Mouse (Mus musculus): ENCODE measurements around the gene Rab3gap2. TPM values are rescaled to one million over a fixed set of nuclear protein-coding genes. Genes with fewer than 3 reads are reported as not detected.
A peak's percentile ranks its signal among the peaks of the same experiment; 100 is the strongest.

Gene Rab3gap2
- total RNA-seq, 1 experiment from 2014 or later, result 50.2 TPM

GRCm38 (mm10) chr1:185209641-185210176 is 5.8 kb downstream of the Rab3gap2 start:
- peak; percentile 47 to 53 for ATAC-seq (replicated peaks in 1 of 2; ENCODE audit: insufficient read depth in 1 of 2, low FRiP score in 2 of 2, low TSS enrichment in 1 of 2, low read depth in 1 of 2, poor library complexity in 2 of 2, severe bottlenecking in 2 of 2)

GRCm38 (mm10) chr1:185216360-185216759 is 12.4 kb downstream of the Rab3gap2 start:
- no peak for ATAC-seq (replicated peaks in 1 of 2; ENCODE audit: insufficient read depth in 1 of 2, low FRiP score in 2 of 2, low TSS enrichment in 1 of 2, low read depth in 1 of 2, poor library complexity in 2 of 2, severe bottlenecking in 2 of 2)

- ATAC-seq (replicated peaks in 1 of 2; ENCODE audit: insufficient read depth in 1 of 2, low FRiP score in 2 of 2, low TSS enrichment in 1 of 2, low read depth in 1 of 2, poor library complexity in 2 of 2, severe bottlenecking in 2 of 2), result no peak
Observed at GRCm38 (mm10) chr1:185216762-185217161, 12.8 kb downstream of the Rab3gap2 start.

GRCm38 (mm10) chr1:185217966-185218365 is 14.0 kb downstream of the Rab3gap2 start:
- ATAC-seq (replicated peaks in 1 of 2; ENCODE audit: insufficient read depth in 1 of 2, low FRiP score in 2 of 2, low TSS enrichment in 1 of 2, low read depth in 1 of 2, poor library complexity in 2 of 2, severe bottlenecking in 2 of 2), result no peak

GRCm38 (mm10) chr1:185226889-185227288 is 23.0 kb downstream of the Rab3gap2 start:
- no peak for ATAC-seq (replicated peaks in 1 of 2; ENCODE audit: insufficient read depth in 1 of 2, low FRiP score in 2 of 2, low TSS enrichment in 1 of 2, low read depth in 1 of 2, poor library complexity in 2 of 2, severe bottlenecking in 2 of 2)

- no peak for ATAC-seq (replicated peaks in 1 of 2; ENCODE audit: insufficient read depth in 1 of 2, low FRiP score in 2 of 2, low TSS enrichment in 1 of 2, low read depth in 1 of 2, poor library complexity in 2 of 2, severe bottlenecking in 2 of 2)
Observed at GRCm38 (mm10) chr1:185227766-185228165, 23.8 kb downstream of the Rab3gap2 start.

- ATAC-seq (replicated peaks in 1 of 2; ENCODE audit: insufficient read depth in 1 of 2, low FRiP score in 2 of 2, low TSS enrichment in 1 of 2, low read depth in 1 of 2, poor library complexity in 2 of 2, severe bottlenecking in 2 of 2), result peak; percentile 52 to 69
Observed at GRCm38 (mm10) chr1:185229406-185230201, 25.7 kb downstream of the Rab3gap2 start.

- ATAC-seq (replicated peaks in 1 of 2; ENCODE audit: insufficient read depth in 1 of 2, low FRiP score in 2 of 2, low TSS enrichment in 1 of 2, low read depth in 1 of 2, poor library complexity in 2 of 2, severe bottlenecking in 2 of 2), result no peak
Observed at GRCm38 (mm10) chr1:185235837-185236236, 31.9 kb downstream of the Rab3gap2 start.

GRCm38 (mm10) chr1:185236530-185236929 is 32.6 kb downstream of the Rab3gap2 start:
- no peak for ATAC-seq (replicated peaks in 1 of 2; ENCODE audit: insufficient read depth in 1 of 2, low FRiP score in 2 of 2, low TSS enrichment in 1 of 2, low read depth in 1 of 2, poor library complexity in 2 of 2, severe bottlenecking in 2 of 2)

- no peak for ATAC-seq (replicated peaks in 1 of 2; ENCODE audit: insufficient read depth in 1 of 2, low FRiP score in 2 of 2, low TSS enrichment in 1 of 2, low read depth in 1 of 2, poor library complexity in 2 of 2, severe bottlenecking in 2 of 2)
Observed at GRCm38 (mm10) chr1:185243013-185243412, 39.1 kb downstream of the Rab3gap2 start.

- ATAC-seq (replicated peaks in 1 of 2; ENCODE audit: insufficient read depth in 1 of 2, low FRiP score in 2 of 2, low TSS enrichment in 1 of 2, low read depth in 1 of 2, poor library complexity in 2 of 2, severe bottlenecking in 2 of 2), result no peak
Observed at GRCm38 (mm10) chr1:185245456-185245855, 41.5 kb downstream of the Rab3gap2 start.

- ATAC-seq (replicated peaks in 1 of 2; ENCODE audit: insufficient read depth in 1 of 2, low FRiP score in 2 of 2, low TSS enrichment in 1 of 2, low read depth in 1 of 2, poor library complexity in 2 of 2, severe bottlenecking in 2 of 2), result no peak
Observed at GRCm38 (mm10) chr1:185247429-185248085, 43.6 kb downstream of the Rab3gap2 start.

GRCm38 (mm10) chr1:185248728-185249127 is 44.8 kb downstream of the Rab3gap2 start:
- no peak for ATAC-seq (replicated peaks in 1 of 2; ENCODE audit: insufficient read depth in 1 of 2, low FRiP score in 2 of 2, low TSS enrichment in 1 of 2, low read depth in 1 of 2, poor library complexity in 2 of 2, severe bottlenecking in 2 of 2)

GRCm38 (mm10) chr1:185252351-185252750 is 48.4 kb downstream of the Rab3gap2 start:
- ATAC-seq (replicated peaks in 1 of 2; ENCODE audit: insufficient read depth in 1 of 2, low FRiP score in 2 of 2, low TSS enrichment in 1 of 2, low read depth in 1 of 2, poor library complexity in 2 of 2, severe bottlenecking in 2 of 2), result no peak

GRCm38 (mm10) chr1:185253140-185253892 is 49.4 kb downstream of the Rab3gap2 start:
- ATAC-seq (replicated peaks in 1 of 2; ENCODE audit: insufficient read depth in 1 of 2, low FRiP score in 2 of 2, low TSS enrichment in 1 of 2, low read depth in 1 of 2, poor library complexity in 2 of 2, severe bottlenecking in 2 of 2), result no peak

GRCm38 (mm10) chr1:185255336-185255735 is 51.4 kb downstream of the Rab3gap2 start:
- no peak for ATAC-seq (replicated peaks in 1 of 2; ENCODE audit: insufficient read depth in 1 of 2, low FRiP score in 2 of 2, low TSS enrichment in 1 of 2, low read depth in 1 of 2, poor library complexity in 2 of 2, severe bottlenecking in 2 of 2)

GRCm38 (mm10) chr1:185256753-185257152 is 52.8 kb downstream of the Rab3gap2 start:
- no peak for ATAC-seq (replicated peaks in 1 of 2; ENCODE audit: insufficient read depth in 1 of 2, low FRiP score in 2 of 2, low TSS enrichment in 1 of 2, low read depth in 1 of 2, poor library complexity in 2 of 2, severe bottlenecking in 2 of 2)

- peak; percentile 59 to 72; a peak in 3 of 4 replicates for ATAC-seq (replicated peaks in 1 of 2; ENCODE audit: insufficient read depth in 1 of 2, low FRiP score in 2 of 2, low TSS enrichment in 1 of 2, low read depth in 1 of 2, poor library complexity in 2 of 2, severe bottlenecking in 2 of 2)
Observed at GRCm38 (mm10) chr1:185262565-185262964, 58.6 kb downstream of the Rab3gap2 start.

All from hematopoietic stem cell, adult 5-6 weeks (primary cell).